Mouse (Mus musculus) heart, embryonic 10.5 days (tissue): ENCODE measurements around the gene Gdf7. TPM values are rescaled to one million over a fixed set of nuclear protein-coding genes. Genes with fewer than 3 reads are reported as not detected.
A peak's percentile ranks its signal among the peaks of the same experiment; 100 is the strongest.

Source experiments
- DNase-seq: peaks from one replicate; pipeline ENCODE4 v3.0.0-alpha.2; 2017; ENCODE audit warnings: low spot score
- H3K27ac ChIP-seq: fragments of 300-500 bp; sonication (generic); 2 replicates; pipeline ENCODE4 v1.5.1; 2016; ENCODE audit warnings: mild to moderate bottlenecking
- H3K27me3 ChIP-seq: fragments of 300-500 bp; sonication (generic); 2 replicates; pipeline ENCODE4 v1.6.1; 2016; ENCODE audit warnings: mild to moderate bottlenecking; ENCODE audit not compliant: poor library complexity, insufficient read depth, severe bottlenecking
- H3K36me3 ChIP-seq: fragments of 300-500 bp; sonication (generic); 2 replicates; pipeline ENCODE4 v1.6.1; 2016; ENCODE audit warnings: mild to moderate bottlenecking, moderate library complexity
- H3K4me1 ChIP-seq: fragments of 300-500 bp; sonication (generic); 2 replicates; pipeline ENCODE4 v1.6.1; 2016; ENCODE audit warnings: mild to moderate bottlenecking
- H3K4me3 ChIP-seq: fragments of 300-500 bp; sonication (generic); 2 replicates; pipeline ENCODE4 v1.5.1; 2016; ENCODE audit warnings: mild to moderate bottlenecking, moderate library complexity
- H3K9me3 ChIP-seq: fragments of 300-500 bp; sonication (generic); 2 replicates; pipeline ENCODE4 v1.6.1; 2016; ENCODE audit warnings: mild to moderate bottlenecking, moderate library complexity
- WGBS: fragments of 180-500 bp; shearing (Covaris S2); methylation state at CpG from one replicate; pipeline ENCODE4 v1.1.7; 2016; 5-methylcytosine and 5-hydroxymethylcytosine counted together
- polyA plus RNA-seq: library from polyadenylated mRNA; unstranded; fragments of >200 nt; fragmentation: Nextera tagmentation; extraction: Ambion mirVana; gene quantifications from 2 replicates; pipeline ENCODE4 v1.2.1, GENCODE M21; 2016

The Gdf7 gene
- polyA plus RNA-seq, 1 experiment from 2014 or later, result 0.13 TPM

DNA sequence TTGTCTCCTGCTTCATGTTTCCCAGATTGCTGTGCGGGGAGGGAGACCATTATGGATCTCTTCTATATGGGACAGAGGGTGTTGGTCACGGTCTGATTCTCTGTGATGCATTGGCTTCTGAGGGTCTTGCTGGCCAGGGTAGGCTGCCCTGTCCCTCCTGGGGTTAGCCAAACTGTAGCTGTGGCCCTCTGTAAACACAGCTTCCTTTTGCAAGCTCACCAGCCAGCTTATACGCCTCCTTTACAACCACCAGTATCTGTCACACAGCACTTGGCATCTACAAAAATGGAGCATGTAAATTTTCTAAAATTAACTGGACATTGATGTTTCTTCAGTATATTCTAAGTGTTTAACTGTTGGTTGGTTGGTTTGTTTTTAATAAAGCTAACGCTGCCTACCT, 26.3 kb downstream of the Gdf7 start:
- no peak for DNase-seq
- Histone ChIP-seq H3K4me1 (peaks cover 18% of the 10 kb centered on the region), H3K4me3 (no peak overlapping the region), H3K27me3 (no peaks in the 10 kb centered on the region), H3K9me3 (no peaks in the 10 kb centered on the region), H3K27ac (no peak overlapping the region), H3K36me3 (no peaks in the 10 kb centered on the region)
- WGBS, result 90% methylated on average over 4 of the region's 4 CpGs

- H3K4me3 ChIP-seq, result no peak overlapping the region
- H3K36me3 ChIP-seq, result peaks cover 6% of the 10 kb centered on the region; the same call in 1 of the 2 replicates
- no peak for DNase-seq
- peaks cover 13% of the 10 kb centered on the region for H3K4me1 ChIP-seq
- peak overlapping the region; percentile 32; the same call in 1 of the 2 replicates for H3K27ac ChIP-seq
- H3K27me3 ChIP-seq, result no peaks in the 10 kb centered on the region
- WGBS, result 72% methylated on average over 6 of the region's 6 CpGs
- H3K9me3 ChIP-seq, result no peaks in the 10 kb centered on the region
These were observed 28.1 kb downstream of the Gdf7 start for GRCm38 (mm10) chr12:8273471-8274171.

DNA sequence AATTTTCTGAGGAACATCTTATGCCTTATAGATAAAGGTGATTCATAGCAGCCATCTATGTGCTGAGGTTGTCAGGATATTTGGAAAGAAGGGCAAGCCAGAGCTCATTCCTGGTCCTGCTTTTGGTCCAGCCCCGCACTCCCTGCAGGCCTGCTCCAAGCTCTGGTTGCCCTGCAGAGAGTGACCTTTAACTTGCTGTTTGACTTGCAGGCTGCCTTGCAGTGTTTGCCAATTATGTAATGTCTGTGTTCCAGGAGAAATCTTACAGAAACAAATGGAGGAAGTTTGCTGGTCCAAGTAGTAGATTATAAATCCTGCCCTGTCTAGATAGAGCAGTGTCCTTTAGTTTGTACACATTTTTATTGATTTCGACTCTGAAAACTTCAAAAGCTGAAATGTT, 30.3 kb downstream of the Gdf7 start:
- no peak overlapping the region for H3K4me3 ChIP-seq
- H3K9me3 ChIP-seq, result no peaks in the 10 kb centered on the region
- peaks cover 10% of the 10 kb centered on the region for H3K4me1 ChIP-seq
- WGBS, result 68% methylated on average over 2 of the region's 2 CpGs
- no peaks in the 10 kb centered on the region for H3K27me3 ChIP-seq
- H3K36me3 ChIP-seq, result peaks cover 6% of the 10 kb centered on the region; the same call in 1 of the 2 replicates
- no peak overlapping the region for H3K27ac ChIP-seq
- no peak for DNase-seq

DNA sequence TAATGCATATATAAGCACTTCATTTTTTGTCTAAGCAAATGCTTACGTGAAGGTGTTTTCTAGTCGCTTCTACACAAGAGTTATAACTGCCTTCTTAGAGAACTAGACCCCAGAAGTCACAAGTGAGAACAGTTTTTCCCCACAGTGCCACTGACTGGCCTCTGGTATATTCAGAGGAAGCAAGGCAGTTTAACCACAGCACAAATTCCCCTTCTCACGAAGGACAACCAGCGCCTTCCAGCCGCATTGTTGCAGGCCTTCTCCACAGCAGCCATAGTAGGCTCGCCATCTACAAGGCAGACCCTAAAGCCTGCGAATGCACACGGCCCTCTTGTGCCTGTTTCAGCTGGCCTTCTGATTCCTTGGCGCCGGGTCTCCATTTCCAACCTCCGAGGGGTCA, 32.1 kb downstream of the Gdf7 start:
- no peak for DNase-seq
- WGBS, result 93% methylated on average over 11 of the region's 11 CpGs
- Histone ChIP-seq H3K4me3 (no peak overlapping the region), H3K27me3 (no peaks in the 10 kb centered on the region), H3K4me1 (peaks cover 13% of the 10 kb centered on the region), H3K9me3 (no peaks in the 10 kb centered on the region), H3K36me3 (peaks cover 6% of the 10 kb centered on the region; the same call in 1 of the 2 replicates), H3K27ac (no peak overlapping the region)

DNA sequence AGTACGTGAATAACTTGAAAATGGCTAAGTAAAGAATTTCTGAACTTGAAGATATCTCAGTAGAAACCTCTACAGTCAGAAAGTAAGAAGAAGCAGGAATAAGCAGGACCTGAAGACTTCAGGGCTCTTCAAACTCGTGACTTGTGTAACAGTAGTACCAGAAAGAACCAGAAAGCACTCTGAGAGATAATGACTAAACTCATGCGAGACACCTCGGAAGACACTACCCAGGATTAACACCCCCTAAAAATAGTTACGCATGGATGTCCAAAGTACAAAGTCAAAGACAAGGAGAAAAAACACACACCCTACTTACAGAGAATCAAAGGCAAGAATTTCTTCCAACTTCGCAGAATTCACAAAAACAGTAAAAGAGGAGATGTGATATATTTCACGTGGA, 35.4 kb downstream of the Gdf7 start:
- no peak for DNase-seq
- no peaks in the 10 kb centered on the region for H3K27me3 ChIP-seq
- no peak overlapping the region for H3K27ac ChIP-seq
- no peaks in the 10 kb centered on the region for H3K9me3 ChIP-seq
- peaks cover 6% of the 10 kb centered on the region; the same call in 1 of the 2 replicates for H3K36me3 ChIP-seq
- WGBS, result 55% methylated on average over 7 of the region's 7 CpGs
- H3K4me1 ChIP-seq, result peaks cover 3% of the 10 kb centered on the region; the same call in 1 of the 2 replicates
- H3K4me3 ChIP-seq, result no peak overlapping the region

- no peaks in the 10 kb centered on the region for H3K9me3 ChIP-seq
- no peaks in the 10 kb centered on the region for H3K27me3 ChIP-seq
- no peak overlapping the region for H3K4me3 ChIP-seq
- H3K36me3 ChIP-seq, result peaks cover 6% of the 10 kb centered on the region; the same call in 1 of the 2 replicates
- H3K4me1 ChIP-seq, result peaks cover 3% of the 10 kb centered on the region; the same call in 1 of the 2 replicates
- H3K27ac ChIP-seq, result no peak overlapping the region
- 80% methylated on average over 2 of the region's 2 CpGs for WGBS
- DNase-seq, result no peak
These were observed 41.5 kb downstream of the Gdf7 start for GRCm38 (mm10) chr12:8260297-8260696.

Other genes with a start within 250 kb of the Gdf7 start
- 60.2 and 63.4 TPM in 2 replicates for gene Ldah, start 93.8 kb downstream of the Gdf7 start, polyA plus RNA-seq
- 15.2 and 19.8 TPM in 2 replicates for gene Hs1bp3, start 11.5 kb upstream of the Gdf7 start, polyA plus RNA-seq
- gene Rhob, start 198.1 kb upstream of the Gdf7 start, polyA plus RNA-seq, result 33.7 and 42.1 TPM in 2 replicates